Mouse (Mus musculus): ENCODE results near the gene Ppib. TPM values are rescaled to one million over a fixed set of nuclear protein-coding genes. Genes with fewer than 3 reads are reported as not detected.

Gene Ppib
- polyA plus RNA-seq (2012; rRNA removed): 162 and 176 TPM in 2 replicates

- WGBS: 2% methylated on average over 51 of the region's 51 CpGs
- TF ChIP-seq CTCF (IDR thresholded peaks at IDR 0.05; ENCODE audit: insufficient read depth, low read length) (no peak), POLR2A (IDR thresholded peaks at IDR 0.05; ENCODE audit: borderline replicate concordance, extremely low read depth, low read depth, low read length) (peak; percentile 90; the same call in 1 of the 2 replicates)
- DNase-seq: peak; percentile 95
- Histone ChIP-seq H3K4me3 (replicated peaks; ENCODE audit: extremely low read depth, low read depth, low read length) (peak within 1 kb of the TSS; percentile 81), H3K4me1 (ENCODE audit: control insufficient read depth, insufficient read depth, low read length) (peaks cover 3% of the 10 kb centered on the region; the same call in 1 of the 2 replicates)
These were observed at the start of gene Ppib for GRCm38 (mm10) chr9:66059583-66060307. Gene Ppib, plus strand, starts transcription at chr9:66060222.

DNA sequence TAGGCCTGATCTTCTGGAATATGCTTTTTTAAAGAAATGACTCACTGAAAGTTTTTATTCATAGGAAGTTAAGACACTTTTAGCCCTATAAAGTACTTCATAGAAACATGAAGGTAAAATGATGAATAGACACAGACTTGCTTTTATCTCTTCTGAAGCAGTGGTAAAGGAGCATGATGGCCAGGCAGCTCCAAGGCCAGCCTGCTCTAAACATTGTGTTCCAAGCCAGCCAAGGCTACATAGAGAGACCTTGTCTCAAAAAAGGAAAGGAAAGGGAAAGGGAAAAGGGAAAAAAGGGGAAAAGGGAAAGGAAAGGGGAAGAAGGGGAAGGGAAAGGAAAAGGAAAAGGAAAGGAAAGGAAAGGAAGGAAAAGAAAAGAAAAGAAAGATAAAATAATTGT lies 39.4 kb upstream of the Ppib start:
- H3K4me1 ChIP-seq (ENCODE audit: control insufficient read depth, insufficient read depth, low read length): no peaks in the 10 kb centered on the region
- H3K4me3 ChIP-seq (replicated peaks; ENCODE audit: extremely low read depth, low read depth, low read length): no peak overlapping the region
- DNase-seq: no peak
- TF ChIP-seq CTCF (IDR thresholded peaks at IDR 0.05; ENCODE audit: insufficient read depth, low read length) (no peak), POLR2A (IDR thresholded peaks at IDR 0.05; ENCODE audit: borderline replicate concordance, extremely low read depth, low read depth, low read length) (no peak)

- 82% methylated on average over 4 of the region's 4 CpGs for WGBS
- DNase-seq: no peak
- TF ChIP-seq CTCF (IDR thresholded peaks at IDR 0.05; ENCODE audit: insufficient read depth, low read length) (no peak), POLR2A (IDR thresholded peaks at IDR 0.05; ENCODE audit: borderline replicate concordance, extremely low read depth, low read depth, low read length) (no peak)
- Histone ChIP-seq H3K4me3 (replicated peaks; ENCODE audit: extremely low read depth, low read depth, low read length) (no peak overlapping the region), H3K4me1 (ENCODE audit: control insufficient read depth, insufficient read depth, low read length) (no peaks in the 10 kb centered on the region)
These were observed 21.9 kb upstream of the Ppib start for GRCm38 (mm10) chr9:66038082-66038481.

- TF ChIP-seq CTCF (IDR thresholded peaks at IDR 0.05; ENCODE audit: insufficient read depth, low read length): no peak
- no peak for TF ChIP-seq POLR2A (IDR thresholded peaks at IDR 0.05; ENCODE audit: borderline replicate concordance, extremely low read depth, low read depth, low read length)
- H3K4me3 ChIP-seq (replicated peaks; ENCODE audit: extremely low read depth, low read depth, low read length): no peak overlapping the region
- no peaks in the 10 kb centered on the region for H3K4me1 ChIP-seq (ENCODE audit: control insufficient read depth, insufficient read depth, low read length)
- 87% methylated on average over 4 of the region's 4 CpGs for WGBS
- DNase-seq: no peak
These were observed 21.4 kb upstream of the Ppib start for GRCm38 (mm10) chr9:66038581-66038980.

DNA sequence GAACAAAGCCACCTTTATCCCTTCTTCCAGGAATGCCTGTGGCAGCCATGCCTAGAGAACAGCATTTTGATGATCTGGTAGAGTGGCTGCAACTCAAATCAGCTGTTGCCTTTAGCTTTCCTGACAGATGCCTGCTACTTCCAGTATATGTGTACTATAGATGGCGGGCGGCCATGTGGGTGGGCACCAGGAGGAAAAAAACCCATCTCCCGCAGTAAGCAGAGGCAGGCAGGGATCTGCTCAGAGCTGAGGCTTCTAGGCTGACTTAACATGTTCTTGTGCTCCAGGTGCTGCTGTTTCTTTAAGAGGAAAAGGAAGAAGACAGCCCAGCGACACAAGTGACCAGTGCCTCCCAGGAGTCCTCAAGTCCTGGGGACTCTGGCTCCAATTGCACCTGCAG lies 20.7 kb upstream of the Ppib start:
- DNase-seq: no peak
- Histone ChIP-seq H3K4me3 (replicated peaks; ENCODE audit: extremely low read depth, low read depth, low read length) (no peak overlapping the region), H3K4me1 (ENCODE audit: control insufficient read depth, insufficient read depth, low read length) (no peaks in the 10 kb centered on the region)
- 81% methylated on average over 4 of the region's 4 CpGs for WGBS
- TF ChIP-seq POLR2A (IDR thresholded peaks at IDR 0.05; ENCODE audit: borderline replicate concordance, extremely low read depth, low read depth, low read length): no peak
- TF ChIP-seq CTCF (IDR thresholded peaks at IDR 0.05; ENCODE audit: insufficient read depth, low read length): no peak

DNA sequence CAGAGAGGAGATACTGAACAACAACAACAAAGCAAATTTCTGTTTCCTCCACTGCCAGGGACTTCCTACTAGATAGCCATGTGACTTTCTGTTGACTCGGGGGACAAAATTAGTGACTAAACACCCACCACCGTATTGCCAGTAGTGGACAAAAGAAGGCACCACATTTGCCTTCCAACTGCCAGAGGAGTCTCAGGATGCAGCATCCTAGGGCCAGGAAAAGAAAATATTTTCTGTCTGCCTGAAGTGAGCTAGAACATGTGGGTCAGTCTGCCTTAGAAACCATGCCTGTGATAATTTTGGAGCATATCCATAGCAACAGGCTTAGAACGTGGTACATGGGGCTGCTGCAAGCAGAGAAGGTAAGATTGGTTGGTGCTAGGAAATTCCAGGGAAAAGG lies 19.2 kb upstream of the Ppib start:
- no peak for DNase-seq
- 80% methylated on average over 3 of the region's 3 CpGs for WGBS
- Histone ChIP-seq H3K4me3 (replicated peaks; ENCODE audit: extremely low read depth, low read depth, low read length) (no peak overlapping the region), H3K4me1 (ENCODE audit: control insufficient read depth, insufficient read depth, low read length) (no peaks in the 10 kb centered on the region)
- TF ChIP-seq POLR2A (IDR thresholded peaks at IDR 0.05; ENCODE audit: borderline replicate concordance, extremely low read depth, low read depth, low read length) (no peak), CTCF (IDR thresholded peaks at IDR 0.05; ENCODE audit: insufficient read depth, low read length) (no peak)

DNA sequence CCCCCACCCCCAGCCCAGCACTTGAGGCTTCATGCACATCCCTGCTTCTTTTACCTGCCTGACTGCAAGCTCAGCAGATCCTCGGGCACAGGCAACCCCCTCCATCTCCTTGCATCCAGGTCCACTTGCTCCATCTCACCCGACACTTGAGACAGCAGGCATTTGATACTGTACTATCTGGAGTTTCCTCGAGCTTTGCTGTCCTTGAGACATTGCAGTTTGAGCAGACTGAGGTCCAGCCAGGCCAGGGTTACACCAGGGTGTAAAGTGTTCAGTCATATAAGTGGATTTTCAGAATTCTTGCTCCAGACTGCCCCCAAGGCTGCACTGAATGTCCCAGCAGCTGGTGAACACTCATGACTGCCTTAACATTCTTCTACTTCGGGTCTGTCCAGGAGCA lies 17.7 kb upstream of the Ppib start:
- H3K4me1 ChIP-seq (ENCODE audit: control insufficient read depth, insufficient read depth, low read length): no peaks in the 10 kb centered on the region
- no peak for DNase-seq
- TF ChIP-seq CTCF (IDR thresholded peaks at IDR 0.05; ENCODE audit: insufficient read depth, low read length) (no peak), POLR2A (IDR thresholded peaks at IDR 0.05; ENCODE audit: borderline replicate concordance, extremely low read depth, low read depth, low read length) (no peak)
- H3K4me3 ChIP-seq (replicated peaks; ENCODE audit: extremely low read depth, low read depth, low read length): no peak overlapping the region
- 56% methylated on average over 4 of the region's 4 CpGs for WGBS

GRCm38 (mm10) chr9:66043241-66043640 lies 16.8 kb upstream of the Ppib start:
- TF ChIP-seq POLR2A (IDR thresholded peaks at IDR 0.05; ENCODE audit: borderline replicate concordance, extremely low read depth, low read depth, low read length) (no peak), CTCF (IDR thresholded peaks at IDR 0.05; ENCODE audit: insufficient read depth, low read length) (no peak)
- no peak for DNase-seq
- WGBS: 91% methylated on average over 3 of the region's 3 CpGs
- H3K4me1 ChIP-seq (ENCODE audit: control insufficient read depth, insufficient read depth, low read length): no peaks in the 10 kb centered on the region
- H3K4me3 ChIP-seq (replicated peaks; ENCODE audit: extremely low read depth, low read depth, low read length): no peak overlapping the region

DNA sequence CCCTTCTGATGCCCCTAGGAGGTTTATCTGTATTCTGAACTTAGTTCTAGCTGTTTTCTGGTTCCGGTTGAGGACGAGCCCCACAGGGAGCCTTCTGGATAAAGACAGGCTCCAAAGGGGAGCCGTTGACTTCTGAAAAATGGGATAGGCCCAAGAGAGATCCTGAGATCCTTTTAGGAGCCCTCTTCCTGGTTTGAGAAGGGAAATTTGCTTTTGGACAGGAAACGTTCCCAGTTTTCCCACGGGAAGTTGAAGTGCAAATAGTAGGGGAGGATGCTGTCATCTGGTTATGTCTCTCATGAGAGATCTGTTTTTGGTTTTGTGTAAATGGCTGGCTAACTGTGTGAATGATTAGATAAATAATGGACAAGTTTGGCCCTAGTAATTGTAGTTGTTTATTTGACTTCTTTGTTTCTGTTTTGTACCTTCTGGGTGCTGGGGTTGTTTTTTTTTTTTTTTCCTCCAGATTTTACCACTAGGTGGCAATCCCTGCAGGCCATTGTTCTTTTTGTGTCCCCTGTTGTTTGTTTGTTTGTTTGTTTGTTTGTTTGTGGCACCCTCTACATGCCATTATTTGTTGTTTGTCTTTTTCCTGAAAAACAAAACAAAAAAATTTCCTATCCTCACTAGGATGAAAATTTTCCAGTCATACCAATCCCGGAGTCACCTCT lies 10.0 kb upstream of the Ppib start:
- no peak overlapping the region for H3K4me3 ChIP-seq (replicated peaks; ENCODE audit: extremely low read depth, low read depth, low read length)
- TF ChIP-seq CTCF (IDR thresholded peaks at IDR 0.05; ENCODE audit: insufficient read depth, low read length) (no peak), POLR2A (IDR thresholded peaks at IDR 0.05; ENCODE audit: borderline replicate concordance, extremely low read depth, low read depth, low read length) (no peak)
- H3K4me1 ChIP-seq (ENCODE audit: control insufficient read depth, insufficient read depth, low read length): no peaks in the 10 kb centered on the region
- no peak for DNase-seq
- 56% methylated on average over 6 of the region's 6 CpGs for WGBS

DNA sequence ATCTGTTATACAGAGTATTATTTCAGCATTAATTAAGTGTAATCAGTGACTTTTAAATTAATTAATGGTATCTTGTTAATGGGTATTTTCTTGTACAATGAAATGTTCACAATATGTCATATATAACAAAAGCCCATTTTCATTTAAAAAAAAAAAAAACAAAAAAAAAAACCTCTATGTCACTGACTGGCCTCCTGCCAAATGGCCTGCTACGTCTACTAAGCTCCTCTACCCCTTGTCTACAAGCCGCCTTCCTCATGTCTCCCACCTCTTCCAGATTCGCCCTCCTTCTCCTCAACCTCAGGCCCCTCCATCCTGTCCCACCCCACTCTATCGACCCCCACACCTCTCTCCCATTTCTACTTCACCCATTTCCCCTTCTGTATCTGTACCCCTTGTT lies 8.5 kb upstream of the Ppib start:
- no peaks in the 10 kb centered on the region for H3K4me1 ChIP-seq (ENCODE audit: control insufficient read depth, insufficient read depth, low read length)
- no peak for TF ChIP-seq CTCF (IDR thresholded peaks at IDR 0.05; ENCODE audit: insufficient read depth, low read length)
- no peak for TF ChIP-seq POLR2A (IDR thresholded peaks at IDR 0.05; ENCODE audit: borderline replicate concordance, extremely low read depth, low read depth, low read length)
- DNase-seq: no peak
- H3K4me3 ChIP-seq (replicated peaks; ENCODE audit: extremely low read depth, low read depth, low read length): no peak overlapping the region
- WGBS: 77% methylated on average over 4 of the region's 4 CpGs
